Mouse (Mus musculus) cortical plate, adult 2 months (tissue): ENCODE data around the gene Tmem251. TPM values are rescaled to one million over a fixed set of nuclear protein-coding genes. Genes with fewer than 3 reads are reported as not detected.

Experiments used
- H3K27ac ChIP-seq: fragments of 200-500 bp; 2 replicates; pipeline ENCODE4 v1.5.1; 2012; ENCODE audit warnings: low read length, control low read depth, inconsistent platforms; ENCODE audit not compliant: insufficient read depth
- H3K4me1 ChIP-seq: fragments of 200-500 bp; 2 replicates; pipeline ENCODE4 v1.6.1; 2011; ENCODE audit warnings: low read length; ENCODE audit not compliant: control insufficient read depth, insufficient read depth
- H3K4me3 ChIP-seq: fragments of 200-500 bp; 2 replicates; pipeline ENCODE4 v1.5.1; 2011; ENCODE audit warnings: mild to moderate bottlenecking, low read length, control low read depth; ENCODE audit not compliant: insufficient read depth
- CTCF ChIP-seq: fragments of 200-500 bp; IDR thresholded peaks from 2 replicates; pipeline ENCODE4 v1.5.1; 2011; ENCODE audit warnings: mild to moderate bottlenecking, control low read depth, low read length; ENCODE audit not compliant: insufficient read depth; ENCODE audit errors: extremely low read depth
- POLR2A ChIP-seq: fragments of 200-500 bp; IDR thresholded peaks from 2 replicates; pipeline ENCODE4 v1.6.1; 2011; ENCODE audit warnings: mild to moderate bottlenecking, low read length, control low read depth; ENCODE audit not compliant: insufficient read depth; ENCODE audit errors: extremely low read depth
- polyA plus RNA-seq: library from polyadenylated mRNA; depleted of rRNA; stranded (reverse); fragments of >200 nt; gene quantifications from 2 replicates; pipeline ENCODE4 v1.2.3, GENCODE M21; 2012

Gene Tmem251
- polyA plus RNA-seq, 1 experiment: 4.0 TPM

GRCm38 (mm10) chr12:102744839-102745238, 1.3 kb downstream of the Tmem251 start:
- H3K4me3 ChIP-seq: peak overlapping the region; percentile 91; the same call in 1 of the 2 replicates
- TF ChIP-seq POLR2A: no peak
- no peak for TF ChIP-seq CTCF
- no peak overlapping the region for H3K27ac ChIP-seq
- H3K4me1 ChIP-seq: peaks cover 11% of the 10 kb centered on the region; the same call in 1 of the 2 replicates

DNA sequence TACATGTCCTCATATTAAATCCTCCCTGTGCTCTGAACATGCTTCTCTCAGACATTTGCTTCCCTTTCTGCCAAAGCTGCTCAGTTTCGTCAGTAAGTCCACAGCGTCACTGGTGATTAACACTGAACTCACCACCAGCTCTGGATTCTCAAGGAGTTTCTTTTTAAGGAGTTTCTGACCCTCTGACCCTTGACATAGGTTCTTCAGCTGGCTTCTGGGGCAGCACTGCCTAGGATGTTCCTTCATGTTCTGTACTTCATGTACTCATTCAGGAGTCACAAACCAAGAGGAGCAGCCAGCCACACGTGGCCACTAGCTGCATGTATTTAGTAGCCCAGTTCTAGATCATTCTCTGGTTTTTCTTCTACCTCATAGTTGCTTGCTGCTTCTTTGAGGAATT, 4.7 kb downstream of the Tmem251 start:
- H3K4me1 ChIP-seq: peaks cover 5% of the 10 kb centered on the region; the same call in 1 of the 2 replicates
- H3K4me3 ChIP-seq: no peak overlapping the region
- TF ChIP-seq CTCF: no peak
- no peak overlapping the region for H3K27ac ChIP-seq

GRCm38 (mm10) chr12:102756304-102756703, 12.7 kb downstream of the Tmem251 start:
- no peak overlapping the region for H3K4me3 ChIP-seq
- no peaks in the 10 kb centered on the region; the same call in 1 of the 2 replicates for H3K4me1 ChIP-seq
- TF ChIP-seq CTCF (peak; percentile 31), POLR2A (no peak)
- H3K27ac ChIP-seq: no peak overlapping the region

- TF ChIP-seq CTCF: no peak
- TF ChIP-seq POLR2A: 0 out of 2 replicates have a peak, but pooled peaks have one; percentile 67
- H3K4me1 ChIP-seq: no peaks in the 10 kb centered on the region; the same call in 1 of the 2 replicates
- peak overlapping the region; percentile 91 for H3K4me3 ChIP-seq
- peak overlapping the region; percentile 26; the same call in 1 of the 2 replicates for H3K27ac ChIP-seq
These were observed 13.6 kb downstream of the Tmem251 start for GRCm38 (mm10) chr12:102757055-102757688.

GRCm38 (mm10) chr12:102757689-102758402, 14.3 kb downstream of the Tmem251 start, which contains the start of the genes Gm28051, Gon7 and Ubr7:
Gene Gm28051, minus strand, starts transcription at chr12:102757765.
Gene Gon7, minus strand, starts transcription at chr12:102757803.
Gene Ubr7, plus strand, starts transcription at chr12:102757967.
- Histone ChIP-seq H3K4me3 (peak within 1 kb of the TSS; percentile 91), H3K4me1 (no peaks in the 10 kb centered on the region; the same call in 1 of the 2 replicates), H3K27ac (peak within 1 kb of the TSS; percentile 53)
- TF ChIP-seq CTCF: no peak

- Histone ChIP-seq H3K4me3 (peak within 1 kb of the TSS; percentile 91), H3K4me1 (no peaks in the 10 kb centered on the region; the same call in 1 of the 2 replicates), H3K27ac (peak within 1 kb of the TSS; percentile 53)
- no peak for TF ChIP-seq CTCF
- no peak for TF ChIP-seq POLR2A
These were observed 14.8 kb downstream of the Tmem251 start, which contains the start of gene Gm20604 for GRCm38 (mm10) chr12:102758403-102758756. Gene Gm20604, minus strand, starts transcription at chr12:102758672.

DNA sequence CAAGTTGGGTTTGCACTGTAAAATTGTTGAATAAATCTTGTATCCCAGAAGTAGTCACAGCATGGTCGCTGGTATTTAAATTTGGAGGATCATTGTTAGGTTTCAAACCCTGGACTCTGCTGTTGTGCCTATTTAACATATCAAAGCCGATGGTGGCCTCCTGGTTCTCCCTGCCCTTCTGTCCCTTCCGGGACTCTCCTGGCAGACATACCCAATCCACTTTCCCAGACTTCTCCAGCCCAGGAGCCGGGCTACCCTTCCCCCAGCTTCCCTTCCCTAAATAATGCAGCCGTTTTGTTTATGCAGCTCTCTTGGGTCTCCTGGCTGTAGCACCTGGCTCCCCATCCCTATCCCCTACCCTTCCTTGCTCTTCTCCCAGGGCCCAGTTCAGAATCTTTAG, 15.4 kb downstream of the Tmem251 start:
- peak overlapping the region; percentile 91 for H3K4me3 ChIP-seq
- H3K4me1 ChIP-seq: no peaks in the 10 kb centered on the region; the same call in 1 of the 2 replicates
- no peak overlapping the region for H3K27ac ChIP-seq
- TF ChIP-seq CTCF (no peak), POLR2A (no peak)

GRCm38 (mm10) chr12:102761668-102762067, 18.1 kb downstream of the Tmem251 start:
- Histone ChIP-seq H3K4me3 (no peak overlapping the region), H3K27ac (no peak overlapping the region), H3K4me1 (no peaks in the 10 kb centered on the region; the same call in 1 of the 2 replicates)
- TF ChIP-seq POLR2A (no peak), CTCF (no peak)

DNA sequence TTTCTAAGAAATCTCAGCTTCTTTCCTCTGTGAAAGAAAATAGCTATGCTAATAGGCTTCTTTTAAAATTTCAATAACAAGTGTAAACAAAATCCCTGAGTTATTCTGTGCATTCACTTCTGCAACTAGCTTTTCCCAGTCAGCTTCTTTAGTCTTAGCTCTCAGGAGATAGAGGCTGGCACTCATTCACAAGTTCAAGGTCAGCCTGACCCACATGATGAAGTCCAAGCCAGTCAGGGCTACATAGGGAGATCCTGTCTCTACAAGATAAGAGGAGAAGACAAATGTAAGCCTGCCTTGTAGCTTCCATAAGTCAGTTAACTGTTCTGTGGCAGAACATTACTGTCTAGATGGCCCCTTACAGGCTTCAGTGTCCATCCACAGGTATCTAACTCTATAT, 20.1 kb downstream of the Tmem251 start:
- TF ChIP-seq CTCF: no peak
- Histone ChIP-seq H3K4me3 (no peak overlapping the region), H3K4me1 (no peaks in the 10 kb centered on the region; the same call in 1 of the 2 replicates), H3K27ac (no peak overlapping the region)

GRCm38 (mm10) chr12:102769000-102769399, 25.4 kb downstream of the Tmem251 start:
- no peak overlapping the region for H3K27ac ChIP-seq
- no peaks in the 10 kb centered on the region for H3K4me1 ChIP-seq
- no peak for TF ChIP-seq CTCF
- no peak overlapping the region for H3K4me3 ChIP-seq
